Mouse (Mus musculus) hindbrain, embryonic 11.5 days (tissue): ENCODE data around the gene Ttk. TPM values are rescaled to one million over a fixed set of nuclear protein-coding genes. Genes with fewer than 3 reads are reported as not detected.

Experiments used
- ATAC-seq: fragments of 200-750 bp; cut with Nextera tagmentation; 2 replicates; pipeline ENCODE4 v1.8.0; 2017; ENCODE audit warnings: mild to moderate bottlenecking, moderate TSS enrichment, moderate library complexity; ENCODE audit not compliant: low FRiP score
- DNase-seq: peaks from one replicate; pipeline ENCODE4 v3.0.0-alpha.2; 2015; ENCODE audit warnings: low spot score
- H3K27ac ChIP-seq: fragments of 300-500 bp; sonication (generic); 2 replicates; pipeline ENCODE4 v1.5.1; 2014; ENCODE audit warnings: mild to moderate bottlenecking, low read depth, low read length
- H3K27me3 ChIP-seq: fragments of 300-500 bp; sonication (generic); 2 replicates; pipeline ENCODE4 v1.6.1; 2014; ENCODE audit warnings: mild to moderate bottlenecking, low read length, moderate library complexity, mixed read lengths; ENCODE audit not compliant: control insufficient read depth, insufficient read depth
- H3K36me3 ChIP-seq: fragments of 300-500 bp; sonication (generic); 2 replicates; pipeline ENCODE4 v1.6.1; 2014; ENCODE audit warnings: mild to moderate bottlenecking, low read length, moderate library complexity, mixed read lengths; ENCODE audit not compliant: control insufficient read depth, insufficient read depth
- H3K4me1 ChIP-seq: fragments of 300-500 bp; sonication (generic); replicated peaks from 2 replicates; pipeline ENCODE4 v1.6.1; 2014; ENCODE audit warnings: low read length, mixed read lengths; ENCODE audit not compliant: control insufficient read depth, insufficient read depth
- H3K4me2 ChIP-seq: fragments of 300-500 bp; sonication (generic); replicated peaks from 2 replicates; pipeline ENCODE4 v1.6.1; 2014; ENCODE audit warnings: mild to moderate bottlenecking, low read depth, low read length
- H3K4me3 ChIP-seq: fragments of 300-500 bp; sonication (generic); 2 replicates; pipeline ENCODE4 v1.5.1; 2014; ENCODE audit warnings: low read depth, low read length
- H3K9ac ChIP-seq: fragments of 300-500 bp; sonication (generic); 2 replicates; pipeline ENCODE4 v1.6.1; 2014; ENCODE audit warnings: low read depth, low read length
- H3K9me3 ChIP-seq: fragments of 300-500 bp; sonication (generic); 2 replicates; pipeline ENCODE4 v1.6.1; 2016; ENCODE audit warnings: low read length; ENCODE audit not compliant: control insufficient read depth
- WGBS: fragments of 180-500 bp; shearing (Covaris S2); extraction: QIAGEN DNeasy Blood & Tissue Kit; methylation state at CpG from one replicate; pipeline ENCODE4 v1.1.7; 2014; 5-methylcytosine and 5-hydroxymethylcytosine counted together
- polyA plus RNA-seq: library from polyadenylated mRNA; unstranded; fragments of >200 nt; fragmentation: Nextera tagmentation; extraction: Ambion mirVana; gene quantifications from 2 replicates; pipeline ENCODE4 v1.2.1, GENCODE M21; 2014

The Ttk gene
- 32.4 and 34.1 TPM in 2 replicates for polyA plus RNA-seq

DNA sequence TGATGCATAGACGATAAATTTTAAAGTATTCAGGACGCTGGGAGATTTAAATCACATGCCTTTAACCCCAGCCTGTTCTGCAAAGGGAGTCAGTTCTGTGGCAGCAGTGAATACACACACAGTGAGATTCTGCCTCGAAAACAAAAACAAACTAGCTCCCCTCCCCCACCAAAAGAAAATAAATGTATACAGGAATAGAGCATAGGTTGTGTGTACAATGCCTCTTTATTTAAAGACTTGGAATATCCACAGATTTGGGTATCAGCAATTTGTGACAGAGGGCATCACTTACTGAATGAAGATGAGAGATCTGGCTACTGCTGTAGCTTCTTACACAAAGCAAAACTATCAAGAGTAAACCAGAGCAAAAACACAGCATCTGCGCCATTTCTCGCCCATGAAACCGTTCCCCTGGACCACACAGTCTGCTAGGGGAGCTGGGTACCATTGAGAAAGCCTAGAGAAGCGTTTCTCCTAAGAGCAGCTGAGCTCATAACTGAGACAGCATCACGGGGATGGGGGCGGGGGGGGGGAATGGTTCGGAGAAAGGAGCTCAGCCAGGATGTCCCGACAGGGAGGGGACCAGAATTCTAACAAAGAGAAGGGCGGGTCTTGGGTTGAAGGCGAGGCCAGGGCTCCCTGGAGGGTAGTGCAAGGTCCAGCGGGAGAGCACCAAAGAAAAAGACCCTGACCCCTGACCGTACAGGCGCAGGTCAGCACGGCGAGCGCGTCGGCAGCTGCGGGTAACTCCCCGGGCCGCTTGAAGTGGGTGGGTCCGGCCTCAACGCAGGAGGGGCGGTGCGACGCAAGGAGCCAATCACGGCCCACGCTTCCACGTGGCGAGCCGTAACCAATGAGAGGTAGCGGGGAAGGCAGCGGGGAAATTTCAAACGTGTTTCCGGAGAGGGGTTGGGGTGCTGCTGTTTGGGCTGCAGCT is at the start of gene Ttk:
Gene Ttk (plus strand): TSS at position 879 of the 937 bp plus-strand sequence.
- WGBS, result 1% methylated on average over 38 of the region's 38 CpGs
- H3K9ac ChIP-seq, result peak within 1 kb of the TSS; percentile 73
- peak; percentile 99 for ATAC-seq

DNA sequence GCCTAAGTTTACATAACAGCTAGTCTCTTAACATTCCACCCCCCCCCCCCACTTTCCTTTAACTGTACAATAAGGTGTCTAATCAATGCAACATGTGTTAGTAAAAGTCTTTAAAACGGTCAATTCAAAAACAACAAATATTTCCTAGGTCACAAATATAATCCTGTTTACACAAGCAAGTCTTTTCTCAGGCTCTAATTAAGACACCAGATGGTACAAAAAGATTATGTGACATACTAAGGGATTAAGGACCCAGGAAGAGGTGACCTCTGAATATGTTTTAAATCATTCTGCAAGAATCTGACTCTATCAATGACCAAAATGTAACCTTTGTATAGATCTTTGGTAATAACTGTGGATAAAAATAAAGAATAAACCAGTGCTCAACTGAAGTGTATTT is 49.0 kb upstream of the Ttk start:
- Histone ChIP-seq H3K36me3 (no peaks in the 10 kb centered on the region), H3K4me1 (no peaks in the 10 kb centered on the region), H3K27ac (no peak overlapping the region), H3K4me3 (no peak overlapping the region), H3K27me3 (no peaks in the 10 kb centered on the region), H3K9ac (no peak overlapping the region), H3K4me2 (no peak overlapping the region), H3K9me3 (no peaks in the 10 kb centered on the region)
- no peak for DNase-seq
- no peak for ATAC-seq
- WGBS, result 63% methylated on average over 1 of the region's 1 CpGs

More for the DNA sequence above, at the start of gene Ttk:
- peak within 1 kb of the TSS; percentile 68 for H3K4me2 ChIP-seq
- no peaks in the 10 kb centered on the region for H3K9me3 ChIP-seq
- no peaks in the 10 kb centered on the region; the same call in 1 of the 2 replicates for H3K4me1 ChIP-seq
- H3K27ac ChIP-seq, result peak within 1 kb of the TSS; percentile 94
- no peaks in the 10 kb centered on the region; the same call in 1 of the 2 replicates for H3K36me3 ChIP-seq
- no peaks in the 10 kb centered on the region for H3K27me3 ChIP-seq
- peak; percentile 92 for DNase-seq
- peak within 1 kb of the TSS; percentile 85 for H3K4me3 ChIP-seq

DNA sequence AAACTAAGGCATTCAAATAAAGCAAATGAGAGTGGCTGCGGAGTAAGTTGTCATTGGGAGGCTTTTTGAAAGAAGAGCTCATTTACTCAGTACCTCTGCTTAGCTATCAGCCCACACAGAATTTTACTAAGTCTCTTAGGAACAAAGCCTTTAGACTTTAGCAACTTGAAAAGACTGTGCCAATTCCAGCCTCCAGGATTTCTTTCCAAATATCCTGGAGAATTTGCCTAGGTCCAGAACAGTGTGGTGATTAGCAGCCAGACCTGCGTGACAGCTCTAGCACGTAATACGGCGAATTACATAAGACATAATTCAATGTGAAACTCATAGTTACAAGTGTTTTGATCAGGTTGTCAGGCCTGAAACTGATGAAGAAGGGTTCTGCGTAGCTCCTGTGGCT is 45.2 kb upstream of the Ttk start:
- 97% methylated on average over 6 of the region's 6 CpGs for WGBS
- DNase-seq (no peak), ATAC-seq (no peak)
- Histone ChIP-seq H3K4me1 (no peaks in the 10 kb centered on the region), H3K9ac (no peak overlapping the region), H3K36me3 (no peaks in the 10 kb centered on the region), H3K4me3 (no peak overlapping the region), H3K9me3 (no peaks in the 10 kb centered on the region), H3K4me2 (no peak overlapping the region), H3K27ac (no peak overlapping the region), H3K27me3 (no peaks in the 10 kb centered on the region)

DNA sequence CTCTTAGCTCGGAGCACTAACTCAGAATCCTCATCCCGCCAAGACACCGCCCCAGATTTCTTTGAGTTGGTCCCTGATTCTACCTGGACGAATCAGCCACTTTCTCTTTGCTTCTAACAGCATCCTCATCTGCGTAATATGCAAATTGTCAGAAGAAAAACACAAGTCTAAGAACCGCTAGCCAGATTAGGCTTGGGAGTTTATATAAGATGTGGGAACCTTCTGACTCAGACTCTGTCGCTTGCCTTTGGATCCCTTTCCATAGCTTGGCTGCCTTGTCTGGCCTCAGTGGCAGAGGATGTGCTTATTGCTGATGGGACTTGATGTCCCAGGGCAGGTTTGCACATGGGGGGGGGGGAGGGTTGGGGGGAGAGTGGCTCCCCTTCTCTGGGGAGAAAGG is 37.6 kb upstream of the Ttk start:
- H3K9ac ChIP-seq, result no peak overlapping the region
- H3K9me3 ChIP-seq, result no peaks in the 10 kb centered on the region
- no peak overlapping the region for H3K4me2 ChIP-seq
- ATAC-seq, result no peak
- DNase-seq, result no peak
- 95% methylated on average over 7 of the region's 7 CpGs for WGBS
- H3K4me1 ChIP-seq, result no peaks in the 10 kb centered on the region
- H3K36me3 ChIP-seq, result no peaks in the 10 kb centered on the region
- H3K27me3 ChIP-seq, result no peaks in the 10 kb centered on the region
- H3K27ac ChIP-seq, result no peak overlapping the region
- H3K4me3 ChIP-seq, result no peak overlapping the region

DNA sequence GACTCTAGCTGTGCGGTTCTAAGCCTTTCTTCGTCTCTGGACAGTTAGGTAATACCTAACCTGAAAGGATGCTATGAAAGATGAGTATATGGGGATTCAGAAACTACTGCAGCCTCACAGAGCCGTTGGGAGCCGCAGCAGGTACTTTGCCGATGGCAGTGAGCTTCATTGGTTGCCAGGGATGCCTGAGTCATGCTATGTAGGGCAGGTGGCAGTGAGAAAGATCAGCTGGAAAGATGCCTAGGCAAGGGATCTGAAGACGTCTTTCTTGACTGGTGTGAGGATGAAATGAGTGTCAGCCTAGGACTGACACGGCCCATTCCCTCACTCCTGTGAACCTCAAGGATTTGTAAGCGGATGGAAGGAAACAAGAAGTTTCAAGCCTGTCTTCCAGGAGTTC is 36.6 kb upstream of the Ttk start:
- no peak for ATAC-seq
- no peak overlapping the region for H3K4me3 ChIP-seq
- no peak for DNase-seq
- H3K4me1 ChIP-seq, result no peaks in the 10 kb centered on the region
- 88% methylated on average over 8 of the region's 8 CpGs for WGBS
- H3K9ac ChIP-seq, result no peak overlapping the region
- no peak overlapping the region for H3K4me2 ChIP-seq
- no peaks in the 10 kb centered on the region for H3K27me3 ChIP-seq
- no peaks in the 10 kb centered on the region for H3K36me3 ChIP-seq
- no peaks in the 10 kb centered on the region for H3K9me3 ChIP-seq
- no peak overlapping the region for H3K27ac ChIP-seq

DNA sequence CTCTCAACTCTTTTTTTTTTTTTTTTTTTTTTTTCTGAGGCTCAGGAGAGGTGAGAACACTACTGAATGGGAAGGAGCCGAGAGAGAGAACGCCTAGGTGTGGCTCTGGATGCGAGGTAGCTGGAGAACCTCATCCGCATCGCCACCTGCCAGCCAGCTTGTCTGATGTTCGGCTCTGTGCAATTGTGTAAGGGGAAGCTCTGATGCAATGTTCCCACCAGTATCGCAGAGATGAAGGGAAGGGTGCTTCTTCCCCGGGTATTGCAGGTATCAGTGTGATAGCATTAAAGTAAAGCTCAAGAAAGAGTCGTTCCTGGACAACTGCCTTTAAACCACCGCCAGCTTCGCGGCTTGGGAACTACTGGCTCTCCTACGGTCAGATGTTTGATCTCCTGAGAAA is 30.1 kb upstream of the Ttk start:
- H3K9ac ChIP-seq, result no peak overlapping the region
- ATAC-seq, result no peak
- H3K4me2 ChIP-seq, result 0 out of 2 replicates have a peak overlapping the region, but pooled peaks have one; percentile 4
- WGBS, result 69% methylated on average over 13 of the region's 13 CpGs
- H3K9me3 ChIP-seq, result no peaks in the 10 kb centered on the region
- no peaks in the 10 kb centered on the region for H3K27me3 ChIP-seq
- peaks cover 2% of the 10 kb centered on the region; the same call in 1 of the 2 replicates for H3K4me1 ChIP-seq
- 0 out of 2 replicates have a peak overlapping the region, but pooled peaks have one; percentile 72 for H3K4me3 ChIP-seq
- no peak for DNase-seq
- no peaks in the 10 kb centered on the region for H3K36me3 ChIP-seq
- no peak overlapping the region for H3K27ac ChIP-seq

DNA sequence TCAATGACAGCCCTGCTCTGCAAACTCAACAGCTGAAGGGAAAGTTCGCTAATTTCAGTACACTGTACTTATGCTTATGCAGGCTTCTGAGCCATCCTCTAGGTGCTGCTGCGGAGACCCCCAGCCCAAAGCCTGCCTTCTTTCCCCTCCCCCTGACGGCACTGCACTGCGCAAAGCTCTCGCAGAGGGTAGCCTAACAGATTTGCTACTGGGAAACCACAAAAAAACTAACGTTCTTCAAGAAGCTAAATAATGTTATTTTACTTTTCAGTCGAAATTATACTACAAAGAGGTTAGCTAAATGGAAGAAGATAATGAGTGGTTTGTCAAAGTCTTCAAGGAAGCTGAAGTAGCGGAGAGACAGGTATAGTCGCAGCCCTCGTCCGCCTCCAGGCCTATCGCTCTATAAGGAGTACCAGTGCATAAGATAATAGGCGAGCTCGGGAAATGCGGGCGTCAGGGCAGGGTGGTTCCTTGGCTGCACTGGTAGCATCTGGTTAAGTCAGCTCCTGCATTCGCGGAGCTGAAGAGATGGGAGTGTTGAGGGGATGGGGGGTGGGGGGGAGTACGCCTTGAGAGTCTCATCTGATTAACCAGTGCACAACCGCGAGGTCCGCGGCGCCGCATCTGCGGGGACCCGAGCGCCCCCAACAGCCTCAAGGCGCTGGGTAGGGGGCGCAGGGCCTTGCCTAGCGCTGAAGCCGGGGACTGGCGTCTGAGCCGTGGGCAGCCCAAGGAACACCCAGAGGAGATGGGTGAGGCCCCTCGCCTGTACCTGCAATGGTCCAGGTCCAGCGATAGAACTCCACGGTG is 29.1 kb upstream of the Ttk start:
- peak overlapping the region; percentile 90 for H3K27ac ChIP-seq
- peak overlapping the region; percentile 88 for H3K9ac ChIP-seq
- peaks cover 2% of the 10 kb centered on the region; the same call in 1 of the 2 replicates for H3K4me1 ChIP-seq
- H3K36me3 ChIP-seq, result no peaks in the 10 kb centered on the region
- DNase-seq, result peak; percentile 78
- peak; percentile 87 for ATAC-seq
- peak overlapping the region; percentile 72 for H3K4me3 ChIP-seq
- H3K4me2 ChIP-seq, result peak overlapping the region; percentile 92
- H3K27me3 ChIP-seq, result no peaks in the 10 kb centered on the region
- H3K9me3 ChIP-seq, result no peaks in the 10 kb centered on the region
- WGBS, result under 1% methylated on average over 37 of the region's 37 CpGs

DNA sequence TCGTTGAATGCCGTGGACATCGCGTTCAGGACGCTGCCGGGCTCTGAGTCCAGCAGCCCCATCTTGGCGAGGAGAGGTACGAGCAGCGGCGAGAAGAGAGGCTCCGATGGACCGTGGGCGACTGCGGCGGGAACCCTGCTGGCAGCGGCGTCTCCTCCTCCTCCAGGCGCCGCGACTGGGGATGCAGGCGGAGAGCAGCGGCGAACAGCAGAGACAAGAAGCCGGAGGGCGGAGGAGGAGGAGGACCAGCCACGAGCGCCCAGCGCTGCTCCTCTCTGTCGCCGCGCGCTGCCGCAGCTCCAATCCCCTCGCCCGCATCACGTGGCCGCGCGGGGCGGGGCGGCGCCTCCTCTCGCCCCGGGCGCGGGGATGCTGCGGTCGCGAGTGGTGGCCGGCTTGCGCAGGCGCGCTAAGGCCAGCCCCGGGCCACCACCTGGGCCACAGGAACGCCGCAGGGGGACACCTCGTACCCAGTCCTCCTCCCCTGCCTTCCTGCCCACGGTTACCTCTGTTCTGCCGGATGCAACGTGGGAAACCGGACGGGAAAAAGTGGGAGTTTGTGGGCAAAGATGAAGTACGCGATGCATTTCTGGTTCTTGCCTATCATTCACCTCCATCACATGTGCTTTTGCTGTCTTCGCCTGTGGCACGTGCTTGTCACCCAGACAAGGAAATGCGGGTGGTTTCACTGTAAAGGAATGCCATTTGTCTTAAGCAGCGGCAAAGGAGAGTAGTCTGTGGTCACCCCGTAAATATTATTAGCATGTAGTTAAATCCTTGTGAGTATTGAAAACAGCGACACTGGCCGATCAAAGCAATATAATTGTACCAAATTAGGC is 28.3 kb upstream of the Ttk start, which contains the start of gene Elovl4:
Gene Elovl4 (minus strand): TSS at position 301 of the 839 bp plus-strand sequence.
- peak; percentile 89 for DNase-seq
- H3K9ac ChIP-seq, result peak within 1 kb of the TSS; percentile 88
- H3K27me3 ChIP-seq, result no peaks in the 10 kb centered on the region
- peak within 1 kb of the TSS; percentile 90 for H3K27ac ChIP-seq
- peaks cover 2% of the 10 kb centered on the region; the same call in 1 of the 2 replicates for H3K4me1 ChIP-seq
- WGBS, result 3% methylated on average over 70 of the region's 71 CpGs
- H3K36me3 ChIP-seq, result no peaks in the 10 kb centered on the region
- peak; percentile 92 for ATAC-seq
- H3K4me3 ChIP-seq, result peak within 1 kb of the TSS; percentile 72
- H3K9me3 ChIP-seq, result no peaks in the 10 kb centered on the region
- H3K4me2 ChIP-seq, result peak within 1 kb of the TSS; percentile 92
